Mouse (Mus musculus): ENCODE data around the gene Lrrc46.

Lrrc46 gene

GRCm38 (mm10) chr11:97063921-97064295, 22.7 kb upstream of the Lrrc46 start:
- ChIA-PET CTCF (interaction anchor here in 3 of 4 experiments (0.5 to 1.9 kb wide), 16 partner anchors 11 to 201 kb away, joined by 3 to 7 read pairs (median 3); partner anchors contain the start of genes Lrrc46 (in 2 of the 3) and Mrpl10 (in 2 of the 3)), POLR2A (interaction anchor here in 3 of 4 experiments (0.6 to 7.5 kb wide), 16 partner anchors 8 to 125 kb away, joined by 3 to 68 read pairs (median 4); partner anchors contain the start of genes Lrrc46 (in 1 of the 3), Mrpl10 (in 1 of the 3) and Pnpo (in 1 of the 3))

- POLR2A ChIA-PET: interaction anchor here in 3 of 4 experiments (0.6 to 7.5 kb wide), 15 partner anchors 8 to 120 kb away, joined by 3 to 68 read pairs (median 4); partner anchors contain the start of genes Lrrc46 (in 1 of the 3), Mrpl10 (in 1 of the 3) and Pnpo (in 1 of the 3)
- CTCF ChIA-PET: interaction anchor here in 3 of 4 experiments (0.5 to 1.9 kb wide), 15 partner anchors 11 to 200 kb away, joined by 3 to 7 read pairs (median 3); partner anchors contain the start of genes Lrrc46 (in 2 of the 3) and Mrpl10 (in 2 of the 3)
Observed at GRCm38 (mm10) chr11:97063274-97063920, 22.2 kb upstream of the Lrrc46 start.

GRCm38 (mm10) chr11:97052219-97052646, 11.0 kb upstream of the Lrrc46 start:
- ChIA-PET POLR2A (interaction anchor here in 3 of 4 experiments (0.5 to 1.7 kb wide), 10 partner anchors 8 to 258 kb away, joined by 3 to 6 read pairs (median 3); partner anchors contain the start of genes Lrrc46 (in 1 of the 3) and Mrpl10 (in 1 of the 3)), CTCF (interaction anchor here in 2 of 4 experiments (0.9 to 1.1 kb wide), 3 partner anchors 11 to 31 kb away, joined by 4 to 7 read pairs (median 6); partner anchors contain the start of genes Lrrc46 (in 1 of the 2) and Mrpl10 (in 1 of the 2))

GRCm38 (mm10) chr11:97050944-97051586, 9.9 kb upstream of the Lrrc46 start:
- CTCF ChIA-PET: interaction anchor here in 3 of 4 experiments (0.5 to 1.9 kb wide), 13 partner anchors 10 to 149 kb away, joined by 3 to 9 read pairs (median 3); partner anchors contain the start of genes Lrrc46 (in 2 of the 3), Mrpl10 (in 2 of the 3) and Scrn2 (in 1 of the 3)

GRCm38 (mm10) chr11:97050216-97050943, 9.2 kb upstream of the Lrrc46 start, which contains the start of gene Osbpl7:
Osbpl7 (plus strand) TSS chr11:97050628.
- CTCF ChIA-PET: interaction anchor here in 3 of 4 experiments (0.5 to 1.9 kb wide), 15 partner anchors 9 to 150 kb away, joined by 3 to 9 read pairs (median 3); partner anchors contain the start of genes Lrrc46 (in 2 of the 3), Mrpl10 (in 2 of the 3), Cdk5rap3 (in 1 of the 3) and Scrn2 (in 1 of the 3)
- POLR2A ChIA-PET: interaction anchor here in 3 of 4 experiments (0.5 to 2.9 kb wide), 28 partner anchors 9 to 384 kb away, joined by 3 to 17 read pairs (median 4); partner anchors contain the start of genes Cdk5rap3 (in 2 of the 3), Lrrc46 (in 2 of the 3), Mrpl10 (in 2 of the 3) and Scrn2 (in 2 of the 3)

More at GRCm38 (mm10) chr11:97050944-97051586, 9.9 kb upstream of the Lrrc46 start:
- POLR2A ChIA-PET: interaction anchor here in 3 of 4 experiments (0.6 to 2.9 kb wide), 27 partner anchors 9 to 279 kb away, joined by 3 to 17 read pairs (median 4); partner anchors contain the start of genes Cdk5rap3 (in 2 of the 3), Lrrc46 (in 2 of the 3), Mrpl10 (in 2 of the 3) and Scrn2 (in 2 of the 3)

- POLR2A ChIA-PET: interaction anchor here in 2 of 4 experiments (0.8 to 2.9 kb wide), 11 partner anchors 8 to 226 kb away, joined by 3 to 17 read pairs (median 4); partner anchors contain the start of genes Copz2 (in 1 of the 2), Lrrc46 (in 1 of the 2) and Mrpl10 (in 1 of the 2)
- CTCF ChIA-PET: interaction anchor here in 2 of 4 experiments (0.8 to 1.9 kb wide), 3 partner anchors 19 to 133 kb away, joined by 3 to 5 read pairs (median 3); partner anchors contain the start of gene Cdk5rap3 (in 1 of the 2)
Observed at GRCm38 (mm10) chr11:97049492-97050085, 8.4 kb upstream of the Lrrc46 start.

- ChIA-PET POLR2A (interaction anchor here in 2 of 4 experiments (0.6 to 1.6 kb wide), 9 partner anchors 10 to 140 kb away, joined by 3 to 4 read pairs (median 3); partner anchors contain the start of gene Scrn2 (in 1 of the 2)), CTCF (interaction anchor here in 1 of 4 experiments (1.0 kb wide), 1 partner anchor 19 kb away, joined by 3 read pairs; no protein-coding TSS in a partner anchor)
Observed at GRCm38 (mm10) chr11:97048090-97048650, 7.0 kb upstream of the Lrrc46 start.

GRCm38 (mm10) chr11:97045861-97046260, 4.7 kb upstream of the Lrrc46 start:
- CTCF ChIA-PET: interaction anchor here (0.5 to 2.3 kb wide), 39 partner anchors 10 to 624 kb away, joined by 3 to 20 read pairs (median 3); partner anchors contain the start of genes Cdk5rap3 (in 2 of the 4), Scrn2 (in 2 of the 4), Pnpo (in 1 of the 4) and Sp2 (in 1 of the 4)
- POLR2A ChIA-PET: interaction anchor here in 2 of 4 experiments (0.6 to 2.1 kb wide), 16 partner anchors 13 to 144 kb away, joined by 3 to 8 read pairs (median 3); partner anchors contain the start of genes Scrn2 (in 2 of the 2) and Cdk5rap3 (in 1 of the 2)

- ChIA-PET POLR2A (interaction anchor here in 2 of 4 experiments (0.9 to 2.1 kb wide), 10 partner anchors 15 to 349 kb away, joined by 3 to 8 read pairs (median 4); partner anchors contain the start of gene Scrn2 (in 2 of the 2)), CTCF (interaction anchor here (0.5 to 2.3 kb wide), 23 partner anchors 9 to 883 kb away, joined by 3 to 20 read pairs (median 4); partner anchors contain the start of genes Cdk5rap3 (in 1 of the 4), Pnpo (in 1 of the 4) and Scrn2 (in 1 of the 4))
Observed at GRCm38 (mm10) chr11:97044902-97045301, 3.7 kb upstream of the Lrrc46 start.

GRCm38 (mm10) chr11:97040301-97041021, 746 bp downstream of the Lrrc46 start:
- ChIA-PET POLR2A (interaction anchor here (0.6 to 4.2 kb wide), 64 partner anchors 10 to 1728 kb away, joined by 3 to 38 read pairs (median 4); partner anchors contain the start of genes Scrn2 (in 3 of the 4), Kpnb1 (in 2 of the 4), Osbpl7 (in 2 of the 4) and Cdk5rap3 (in 1 of the 4)), CTCF (interaction anchor here (0.6 to 4.2 kb wide), 26 partner anchors 10 to 1163 kb away, joined by 3 to 37 read pairs (median 6); partner anchors contain the start of genes Scrn2 (in 2 of the 4) and Osbpl7 (in 1 of the 4))

GRCm38 (mm10) chr11:97038881-97039280, 2.3 kb downstream of the Lrrc46 start:
- POLR2A ChIA-PET: interaction anchor here in 3 of 4 experiments (0.5 to 4.2 kb wide), 19 partner anchors 9 to 1032 kb away, joined by 3 to 38 read pairs (median 5); partner anchors contain the start of genes Osbpl7 (in 2 of the 3), Scrn2 (in 2 of the 3) and Mllt6 (in 1 of the 3)
- CTCF ChIA-PET: interaction anchor here (0.6 to 4.2 kb wide), 13 partner anchors 9 to 292 kb away, joined by 3 to 37 read pairs (median 5); partner anchors contain the start of genes Scrn2 (in 3 of the 4) and Osbpl7 (in 1 of the 4)

GRCm38 (mm10) chr11:97036141-97036540, 5.1 kb downstream of the Lrrc46 start:
- POLR2A ChIA-PET: interaction anchor here in 3 of 4 experiments (0.8 to 3.6 kb wide), 6 partner anchors 10 to 84 kb away, joined by 3 to 14 read pairs (median 4); no protein-coding TSS in a partner anchor
- CTCF ChIA-PET: interaction anchor here in 3 of 4 experiments (0.9 to 3.3 kb wide), 6 partner anchors 9 to 80 kb away, joined by 3 to 18 read pairs (median 4); no protein-coding TSS in a partner anchor

- POLR2A ChIA-PET: interaction anchor here in 3 of 4 experiments (0.7 to 3.6 kb wide), 5 partner anchors 8 to 125 kb away, joined by 3 to 14 read pairs (median 3); no protein-coding TSS in a partner anchor
- CTCF ChIA-PET: interaction anchor here in 3 of 4 experiments (0.6 to 3.3 kb wide), 7 partner anchors 8 to 82 kb away, joined by 3 to 18 read pairs (median 3); no protein-coding TSS in a partner anchor
Observed at GRCm38 (mm10) chr11:97033781-97034180, 7.4 kb downstream of the Lrrc46 start.

- ChIA-PET POLR2A (interaction anchor here in 1 of 4 experiments (0.5 to 5.5 kb wide), 2 partner anchors 9 to 218 kb away, joined by 3 to 32 read pairs; partner anchors contain the start of genes Lrrc46 and Mrpl10), CTCF (interaction anchor here in 1 of 4 experiments (0.5 to 1.0 kb wide), 2 partner anchors 9 to 265 kb away, joined by 3 read pairs; partner anchors contain the start of genes Lrrc46 and Mrpl10)
Observed at GRCm38 (mm10) chr11:97032499-97032898, 8.7 kb downstream of the Lrrc46 start.

Measured in embryonic stem cell, embryonic (primary cell).